In genomic region chr17:83973461-83974350, GRCm38 (mm10) we compare ENCODE assay signal across 8 mouse cellular contexts.
DNase-seq lines count a peak whose midpoint lies in the region; ATAC-seq and TF ChIP-seq lines count a peak whose summit lies in the region.

No protein-coding gene starts in this region.

- peaks cover 44% of the 10 kb centered on the region for H3K4me1 ChIP-seq in heart, adult 2 months (ENCODE audit: control insufficient read depth, insufficient read depth, low read length)
- peaks cover 60% of the 10 kb centered on the region for H3K4me1 ChIP-seq in limb, embryonic 10.5 days
- H3K4me1 ChIP-seq in neural tube, embryonic 15.5 days: peaks cover 12% of the 10 kb centered on the region

- H3K9ac ChIP-seq in heart, adult 2 months (ENCODE audit: low read depth, low read length): peak overlapping the region; percentile 16; the same call in 1 of the 2 replicates
- no peak overlapping the region for H3K9ac ChIP-seq in neural tube, embryonic 15.5 days (replicated peaks)

- no peak for TF ChIP-seq POLR2A in heart, adult 2 months (IDR thresholded peaks at IDR 0.05; ENCODE audit: insufficient read depth, low read depth, low read length)
- TF ChIP-seq POLR2A in myocyte (IDR thresholded peaks at IDR 0.05; ENCODE audit: insufficient read length, low read depth): no peak

- no peaks in the 10 kb centered on the region for H3K79me2 ChIP-seq in heart, adult 2 months (replicated peaks; ENCODE audit: control insufficient read depth, insufficient read depth, low read length)
- no peaks in the 10 kb centered on the region for H3K79me2 ChIP-seq in myocyte (ENCODE audit: control insufficient read depth, insufficient read depth)

- no peaks in the 10 kb centered on the region for H3K36me3 ChIP-seq in heart, adult 2 months (ENCODE audit: control insufficient read depth, insufficient read depth, low read length)
- H3K36me3 ChIP-seq in limb, embryonic 10.5 days: no peaks in the 10 kb centered on the region
- no peaks in the 10 kb centered on the region for H3K36me3 ChIP-seq in myocyte (ENCODE audit: control insufficient read depth, insufficient read depth)
- H3K36me3 ChIP-seq in neural tube, embryonic 15.5 days: no peaks in the 10 kb centered on the region

- intact Hi-C loops in heart, adult 2 months (cut with DNase I): loop anchor here (1.0 to 5.0 kb wide), 5 partner anchors 54 to 411 kb away; no protein-coding TSS in a partner anchor

- DNase-seq in adrenal gland, adult 18-20 months (ENCODE audit: low spot score in 2 of 2): peak; percentile 40 to 52
- DNase-seq in adrenal gland, adult 8-10 months: no peak
- peak; percentile 54 for DNase-seq in right cerebral cortex, postnatal 4 days
- no peak for DNase-seq in right cerebral cortex, postnatal 14 days
- DNase-seq in heart, adult 2 months: peak; percentile 64 to 77
- DNase-seq in limb, embryonic 10.5 days (ENCODE audit: low spot score): no peak

- peak overlapping the region; percentile 55 for H3K4me2 ChIP-seq in myocyte (ENCODE audit: low read depth)
- no peak overlapping the region for H3K4me2 ChIP-seq in neural tube, embryonic 15.5 days

- H3K27me3 ChIP-seq in heart, adult 2 months (ENCODE audit: control insufficient read depth, insufficient read depth, low read length): no peaks in the 10 kb centered on the region
- H3K27me3 ChIP-seq in limb, embryonic 10.5 days (ENCODE audit: low read depth, poor library complexity, severe bottlenecking): no peaks in the 10 kb centered on the region
- H3K27me3 ChIP-seq in myocyte (ENCODE audit: control insufficient read depth, insufficient read depth, insufficient read length): no peaks in the 10 kb centered on the region
- no peaks in the 10 kb centered on the region for H3K27me3 ChIP-seq in neural tube, embryonic 15.5 days (replicated peaks)

- no peaks in the 10 kb centered on the region for H3K9me3 ChIP-seq in limb, embryonic 10.5 days (replicated peaks)
- H3K9me3 ChIP-seq in neural tube, embryonic 15.5 days (replicated peaks): no peaks in the 10 kb centered on the region

- TF ChIP-seq EP300 in heart, adult 2 months (IDR thresholded peaks at IDR 0.05; ENCODE audit: insufficient read depth, low read depth, low read length): 0 out of 2 replicates have a peak, but pooled peaks have one; percentile 30

- TF ChIP-seq CTCF in heart, adult 2 months (IDR thresholded peaks at IDR 0.05): peak; percentile 85

- ATAC-seq in neural tube, embryonic 15.5 days (ENCODE audit: low FRiP score): no peak

- H3K27ac ChIP-seq in heart, adult 2 months: peak overlapping the region; percentile 70
- peak overlapping the region; percentile 82 for H3K27ac ChIP-seq in limb, embryonic 10.5 days
- no peak overlapping the region for H3K27ac ChIP-seq in neural tube, embryonic 15.5 days (replicated peaks)

- H3ac ChIP-seq in myocyte (ENCODE audit: control insufficient read depth, insufficient read length): no peak overlapping the region

- no peak overlapping the region for H3K4me3 ChIP-seq in heart, adult 2 months
- H3K4me3 ChIP-seq in limb, embryonic 10.5 days: no peak overlapping the region
- no peak overlapping the region for H3K4me3 ChIP-seq in myocyte
- H3K4me3 ChIP-seq in neural tube, embryonic 15.5 days (replicated peaks): no peak overlapping the region

- WGBS in heart, adult 2 months: 25% methylated on average over 18 of the region's 18 CpGs
- WGBS in limb, embryonic 10.5 days: 36% methylated on average over 18 of the region's 18 CpGs
- 45% methylated on average over 18 of the region's 18 CpGs for WGBS in neural tube, embryonic 15.5 days

TF ChIP-seq in myocyte, 11 proteins besides CTCF, POLR2A, EP300 and RAD21:
- no peak for TF ChIP-seq POLR2AphosphoS2 (IDR thresholded peaks at IDR 0.05; ENCODE audit: insufficient read length, low read depth)
- no peak for TF ChIP-seq CEBPB (IDR thresholded peaks at IDR 0.05; ENCODE audit: insufficient read depth, poor library complexity, severe bottlenecking)
- TF ChIP-seq MAX (IDR thresholded peaks at IDR 0.05; ENCODE audit: low read depth): no peak
- TF ChIP-seq TCF3 (IDR thresholded peaks at IDR 0.05; ENCODE audit: insufficient read length, low read depth): no peak
- TF ChIP-seq MYOG (IDR thresholded peaks at IDR 0.05; ENCODE audit: control insufficient read depth in 1 of 3, insufficient read depth in 1 of 3, insufficient read length in 2 of 3, low read depth in 2 of 3): no peak
- TF ChIP-seq TCF12 (IDR thresholded peaks at IDR 0.05; ENCODE audit: insufficient read depth, poor library complexity, severe bottlenecking): no peak
- TF ChIP-seq REST (IDR thresholded peaks at IDR 0.05; ENCODE audit: insufficient read depth, insufficient read length): no peak
TF ChIP-seq in myocyte: peak in this region for 0.

Comparison
In these comparisons a context has a peak if more than half of its experiments do, and no peak if none do; other contexts are left out.
1. DNase-seq: peak in adrenal gland, adult 18-20 months (2 of 2), right cerebral cortex, postnatal 4 days (single experiment) and heart, adult 2 months (2 of 2); none in adrenal gland, adult 8-10 months (single experiment), right cerebral cortex, postnatal 14 days (single experiment) and limb, embryonic 10.5 days (single experiment).